Mouse (Mus musculus) ES-E14 (cell line): Measurements from ENCODE around the gene Gm44503.

Source experiments
- CHD2 ChIP-seq: IDR thresholded peaks from 2 replicates; pipeline ENCODE4 v1.6.1; 2014; ENCODE audit warnings: mild to moderate bottlenecking, low read depth, low read length, inconsistent platforms
- HCFC1 ChIP-seq: IDR thresholded peaks from 2 replicates; pipeline ENCODE4 v1.6.1; 2012; ENCODE audit warnings: low read length, inconsistent platforms, borderline replicate concordance; ENCODE audit not compliant: insufficient read depth
- MAFK ChIP-seq: IDR thresholded peaks from 2 replicates; pipeline ENCODE4 v1.6.1; 2014; ENCODE audit warnings: mild to moderate bottlenecking, low read depth, low read length, inconsistent platforms; ENCODE audit not compliant: insufficient read depth
- ZC3H11A ChIP-seq: IDR thresholded peaks from 2 replicates; pipeline ENCODE4 v1.6.1; 2012; ENCODE audit warnings: low read depth, mild to moderate bottlenecking, inconsistent platforms, low read length, borderline replicate concordance
- ZNF384 ChIP-seq: IDR thresholded peaks from 2 replicates; pipeline ENCODE4 v1.6.1; 2012; ENCODE audit warnings: low read depth, low read length, inconsistent platforms

- TF ChIP-seq HCFC1 = peak; percentile 45; the same call in 1 of the 2 replicates
- TF ChIP-seq ZC3H11A = no peak
- no peak for TF ChIP-seq MAFK
- TF ChIP-seq ZNF384 = no peak
- no peak for TF ChIP-seq CHD2
These were observed at the start of gene Gm44503, which contains the start of gene Dyx1c1 for GRCm38 (mm10) chr9:72958521-72959450.
